8 mouse cellular contexts compared by ENCODE assay signal in the genomic region with DNA sequence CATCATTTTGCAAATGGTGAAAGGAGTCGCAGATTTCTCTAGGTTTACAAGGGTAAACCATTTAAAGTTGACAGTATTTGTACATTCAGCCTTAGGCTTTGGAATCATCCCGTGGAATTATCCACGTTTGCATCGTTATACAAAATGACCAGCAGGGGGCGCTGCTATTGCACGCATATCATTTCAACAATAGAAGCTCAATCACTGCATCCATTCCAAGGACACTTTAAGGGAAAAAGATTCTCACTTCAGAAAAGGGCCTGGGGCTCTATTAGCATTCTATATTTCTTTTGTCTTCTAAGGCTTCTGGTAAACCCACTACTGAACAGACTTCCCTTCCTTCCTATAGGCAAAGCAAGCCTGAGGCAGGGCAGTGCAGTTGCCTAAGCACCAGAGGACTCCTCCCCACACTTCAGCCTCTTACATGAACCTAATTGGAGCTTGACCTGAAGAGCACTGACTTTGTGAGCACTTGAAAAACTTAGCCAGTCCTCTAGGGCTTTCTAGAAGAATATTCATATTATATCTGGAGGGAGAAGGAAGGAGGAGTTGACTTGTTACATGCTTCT.
DNase-seq lines count a peak whose midpoint lies in the region; ATAC-seq and TF ChIP-seq lines count a peak whose summit lies in the region.

No protein-coding gene starts in this region.

- H3K27ac ChIP-seq in heart, postnatal 0 days (ENCODE audit: low read depth), result no peak overlapping the region
- H3K27ac ChIP-seq in embryonic facial prominence, embryonic 10.5 days (replicated peaks), result no peak overlapping the region
- no peak overlapping the region for H3K27ac ChIP-seq in hindbrain, embryonic 14.5 days
- no peak overlapping the region for H3K27ac ChIP-seq in left cerebral cortex, adult 2 months
- no peak overlapping the region for H3K27ac ChIP-seq in midbrain, embryonic 16.5 days (ENCODE audit: low read length)

- peak; percentile 57 for DNase-seq in heart, postnatal 0 days (ENCODE audit: low spot score)
- no peak for DNase-seq in heart, postnatal 25 days (ENCODE audit: low spot score)
- DNase-seq in adrenal gland, postnatal 14 days, result peak; percentile 69
- DNase-seq in embryonic facial prominence, embryonic 10.5 days (ENCODE audit: low spot score), result peak; percentile 72
- peak; percentile 88 for DNase-seq in hindbrain, embryonic 14.5 days (ENCODE audit: low spot score)
- peak; percentile 61 to 64 for DNase-seq in left cerebral cortex, adult 2 months (ENCODE audit: extremely low spot score in 1 of 2, low spot score in 2 of 2)
- DNase-seq in thymus, postnatal 14 days, result peak; percentile 29

- WGBS in heart, postnatal 0 days, result 3% methylated on average over 6 of the region's 6 CpGs
- WGBS in embryonic facial prominence, embryonic 10.5 days, result 3% methylated on average over 6 of the region's 6 CpGs
- 5% methylated on average over 6 of the region's 6 CpGs for WGBS in hindbrain, embryonic 14.5 days
- WGBS in midbrain, embryonic 16.5 days, result 2% methylated on average over 6 of the region's 6 CpGs

- H3K9ac ChIP-seq in heart, postnatal 0 days (replicated peaks; ENCODE audit: low read depth, low read length), result no peak overlapping the region
- H3K9ac ChIP-seq in hindbrain, embryonic 14.5 days, result no peak overlapping the region
- H3K9ac ChIP-seq in midbrain, embryonic 16.5 days (ENCODE audit: low read depth, low read length), result no peak overlapping the region

- no peak for ATAC-seq in heart, postnatal 0 days (ENCODE audit: insufficient read depth, low read depth)
- peak; percentile 49; the same call in 1 of the 2 replicates for ATAC-seq in hindbrain, embryonic 14.5 days (ENCODE audit: low FRiP score)
- ATAC-seq in midbrain, embryonic 16.5 days, result peak; percentile 78

- no peak for TF ChIP-seq EP300 in heart, postnatal 0 days (IDR thresholded peaks at IDR 0.05; ENCODE audit: low read depth)

- H3K36me3 ChIP-seq in heart, postnatal 0 days (replicated peaks; ENCODE audit: control insufficient read depth, insufficient read depth, low read length), result no peaks in the 10 kb centered on the region
- no peaks in the 10 kb centered on the region for H3K36me3 ChIP-seq in embryonic facial prominence, embryonic 10.5 days (replicated peaks)
- H3K36me3 ChIP-seq in hindbrain, embryonic 14.5 days (replicated peaks; ENCODE audit: control insufficient read depth, insufficient read depth), result no peaks in the 10 kb centered on the region
- no peaks in the 10 kb centered on the region for H3K36me3 ChIP-seq in midbrain, embryonic 16.5 days (ENCODE audit: control insufficient read depth, insufficient read depth, low read length)

- intact Hi-C loops in heart, postnatal 25 days (cut with DNase I), result loop anchor here (1.0 to 2.0 kb wide), 2 partner anchors 127 to 210 kb away; no protein-coding TSS in a partner anchor
- intact Hi-C loops in left cerebral cortex, adult 2 months (cut with DNase I), result loop anchor here (1.0 kb wide), 2 partner anchors 127 to 210 kb away; no protein-coding TSS in a partner anchor

- H3K4me1 ChIP-seq in heart, postnatal 0 days (ENCODE audit: control insufficient read depth, insufficient read depth), result peaks cover 3% of the 10 kb centered on the region; the same call in 1 of the 2 replicates
- no peaks in the 10 kb centered on the region for H3K4me1 ChIP-seq in embryonic facial prominence, embryonic 10.5 days
- H3K4me1 ChIP-seq in hindbrain, embryonic 14.5 days (replicated peaks; ENCODE audit: control insufficient read depth, insufficient read depth, low read length), result no peaks in the 10 kb centered on the region
- H3K4me1 ChIP-seq in midbrain, embryonic 16.5 days (ENCODE audit: control insufficient read depth, insufficient read depth, low read length), result no peaks in the 10 kb centered on the region

- no peak overlapping the region for H3K4me2 ChIP-seq in heart, postnatal 0 days (ENCODE audit: low read depth, low read length)
- H3K4me2 ChIP-seq in hindbrain, embryonic 14.5 days (replicated peaks), result no peak overlapping the region
- H3K4me2 ChIP-seq in midbrain, embryonic 16.5 days (ENCODE audit: low read length), result no peak overlapping the region

- H3K9me3 ChIP-seq in heart, postnatal 0 days (replicated peaks; ENCODE audit: control insufficient read depth, low read length), result no peaks in the 10 kb centered on the region
- H3K9me3 ChIP-seq in embryonic facial prominence, embryonic 10.5 days, result no peaks in the 10 kb centered on the region
- no peaks in the 10 kb centered on the region for H3K9me3 ChIP-seq in hindbrain, embryonic 14.5 days (ENCODE audit: control insufficient read depth, low read length)
- no peaks in the 10 kb centered on the region for H3K9me3 ChIP-seq in midbrain, embryonic 16.5 days (replicated peaks; ENCODE audit: control insufficient read depth, low read length, poor library complexity, severe bottlenecking)

- H3K27me3 ChIP-seq in heart, postnatal 0 days (ENCODE audit: control insufficient read depth, insufficient read depth, low read length), result no peaks in the 10 kb centered on the region
- H3K27me3 ChIP-seq in embryonic facial prominence, embryonic 10.5 days (replicated peaks; ENCODE audit: low read depth, poor library complexity, severe bottlenecking), result no peaks in the 10 kb centered on the region
- no peaks in the 10 kb centered on the region for H3K27me3 ChIP-seq in hindbrain, embryonic 14.5 days (ENCODE audit: control insufficient read depth, insufficient read depth, low read length)
- no peaks in the 10 kb centered on the region for H3K27me3 ChIP-seq in midbrain, embryonic 16.5 days (ENCODE audit: control insufficient read depth, insufficient read depth, low read depth, low read length)

- TF ChIP-seq CTCF in heart, postnatal 0 days (IDR thresholded peaks at IDR 0.05; ENCODE audit: low read depth), result peak; percentile 90
- peak; percentile 88 for TF ChIP-seq CTCF in left cerebral cortex, adult 2 months (IDR thresholded peaks at IDR 0.05)

- H3K4me3 ChIP-seq in heart, postnatal 0 days (ENCODE audit: low read depth, low read length), result no peak overlapping the region
- H3K4me3 ChIP-seq in embryonic facial prominence, embryonic 10.5 days, result no peak overlapping the region
- no peak overlapping the region for H3K4me3 ChIP-seq in hindbrain, embryonic 14.5 days (replicated peaks; ENCODE audit: low read length)
- no peak overlapping the region for H3K4me3 ChIP-seq in left cerebral cortex, adult 2 months
- H3K4me3 ChIP-seq in midbrain, embryonic 16.5 days (ENCODE audit: low read depth, low read length), result no peak overlapping the region
